Mouse (Mus musculus) liver, adult (tissue): ENCODE measurements around the gene Tcte2.

Experiments used
- GATA4 ChIP-seq: IDR thresholded peaks from 2 replicates; pipeline ENCODE4 v1.6.1; 2014; ENCODE audit warnings: mild to moderate bottlenecking, low read length; ENCODE audit not compliant: insufficient replicate concordance

The Tcte2 gene

DNA sequence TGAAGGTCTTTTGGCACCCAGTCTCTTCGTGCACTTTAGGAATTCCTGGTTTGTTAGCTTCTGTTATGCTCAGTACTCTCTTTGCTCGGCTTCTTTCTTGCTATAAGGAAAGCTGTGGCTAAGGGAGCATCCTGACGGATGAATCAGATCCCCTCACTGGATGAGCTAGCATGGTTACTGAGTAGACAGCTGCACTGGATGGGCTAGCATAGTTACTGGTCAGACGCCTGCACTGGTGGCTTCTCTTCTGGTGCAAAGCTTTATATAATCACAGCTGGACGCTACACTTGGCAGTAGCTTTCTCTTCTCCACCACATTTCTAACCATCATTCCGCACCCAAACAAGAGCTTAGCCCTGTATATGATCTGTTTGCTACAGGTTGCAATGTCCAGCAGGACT is 6.7 kb downstream of the Tcte2 start:
- TF ChIP-seq GATA4, result no peak

- no peak for TF ChIP-seq GATA4
These were observed 7.7 kb downstream of the Tcte2 start for GRCm38 (mm10) chr17:13753918-13754317.

DNA sequence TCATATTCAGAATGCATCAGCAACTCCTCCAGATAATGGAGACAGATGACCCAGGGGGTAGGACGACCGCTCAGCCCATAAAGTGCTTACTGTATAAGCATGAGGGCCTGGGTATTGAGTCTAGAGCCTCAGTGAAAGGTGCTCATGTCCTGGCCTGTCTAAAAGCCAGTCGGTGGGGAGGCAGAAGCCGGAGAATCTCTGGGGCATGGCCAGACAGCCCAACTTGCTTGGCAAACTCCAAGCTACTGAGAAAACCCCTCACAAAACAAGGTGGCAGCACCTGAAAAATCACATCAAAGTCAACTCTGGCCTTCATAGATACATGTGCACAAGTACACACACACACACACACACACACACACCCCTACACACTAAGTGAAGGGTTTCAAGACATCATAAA is 12.6 kb downstream of the Tcte2 start:
- no peak for TF ChIP-seq GATA4

GRCm38 (mm10) chr17:13747681-13748080 is 13.9 kb downstream of the Tcte2 start:
- TF ChIP-seq GATA4, result no peak

GRCm38 (mm10) chr17:13746330-13746729 is 15.3 kb downstream of the Tcte2 start:
- TF ChIP-seq GATA4, result no peak

- TF ChIP-seq GATA4, result no peak
These were observed 16.3 kb downstream of the Tcte2 start for GRCm38 (mm10) chr17:13745373-13745772.

DNA sequence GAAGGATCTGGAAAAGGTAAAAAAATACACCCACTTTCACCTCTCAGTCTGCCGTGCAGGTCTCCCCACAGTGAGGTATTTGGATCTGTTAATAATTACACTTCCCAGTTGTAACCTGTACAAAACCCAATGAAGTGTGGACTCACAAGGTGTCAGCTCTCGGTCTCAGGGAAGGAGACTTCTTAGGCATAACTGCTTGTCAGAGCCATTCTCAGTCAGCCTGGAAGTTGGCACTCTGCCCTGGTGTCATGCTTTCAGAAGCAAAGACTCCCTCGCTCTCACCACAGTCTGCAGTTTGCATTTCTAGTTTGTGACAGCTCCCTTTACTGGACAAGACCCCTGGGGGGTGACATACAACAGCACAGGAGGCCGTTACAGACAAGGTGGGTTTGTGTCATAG is 16.8 kb downstream of the Tcte2 start:
- no peak for TF ChIP-seq GATA4

- no peak for TF ChIP-seq GATA4
These were observed 17.4 kb downstream of the Tcte2 start for GRCm38 (mm10) chr17:13744219-13744618.

GRCm38 (mm10) chr17:13743709-13744079 is 17.9 kb downstream of the Tcte2 start:
- no peak for TF ChIP-seq GATA4

- no peak for TF ChIP-seq GATA4
These were observed 18.5 kb downstream of the Tcte2 start for GRCm38 (mm10) chr17:13742941-13743708.

DNA sequence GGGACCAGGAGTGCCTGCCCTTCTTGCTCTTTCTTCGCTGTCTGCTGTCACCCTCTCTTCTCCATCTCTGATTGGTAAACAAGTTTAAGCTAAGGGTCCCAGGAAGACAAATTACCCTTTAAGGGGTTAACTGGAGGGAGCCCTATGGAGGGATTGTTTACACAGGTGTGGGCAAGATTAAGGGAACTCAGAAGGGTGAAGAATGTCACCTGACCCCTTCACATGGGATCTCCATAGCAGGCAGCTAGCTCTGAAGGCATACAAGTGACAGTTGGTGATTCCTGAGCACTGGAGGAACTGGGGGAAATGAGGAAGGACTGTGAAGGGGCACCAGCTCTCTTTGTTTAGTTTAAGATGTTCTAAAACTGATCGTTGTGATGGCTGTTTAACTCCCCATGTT is 19.3 kb downstream of the Tcte2 start:
- TF ChIP-seq GATA4, result no peak

DNA sequence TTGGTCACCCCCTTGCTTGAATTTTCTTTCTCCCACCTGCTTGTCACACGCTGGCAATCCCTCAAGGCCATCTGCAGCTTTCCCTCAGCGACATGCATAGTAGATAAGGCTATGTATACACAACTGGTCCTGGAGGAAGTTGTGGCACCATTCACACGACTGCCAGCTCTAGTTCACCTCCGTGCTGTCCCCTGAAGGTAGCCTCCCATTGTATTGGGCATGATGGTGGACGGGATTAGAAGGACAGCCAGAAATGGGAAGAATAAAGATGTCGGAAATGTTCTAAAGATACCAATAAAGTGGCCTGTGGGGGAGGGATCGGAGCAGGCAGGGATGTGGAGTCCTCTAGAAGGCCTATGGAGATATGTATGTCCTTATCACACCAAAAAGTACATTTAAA is 20.0 kb downstream of the Tcte2 start:
- no peak for TF ChIP-seq GATA4

DNA sequence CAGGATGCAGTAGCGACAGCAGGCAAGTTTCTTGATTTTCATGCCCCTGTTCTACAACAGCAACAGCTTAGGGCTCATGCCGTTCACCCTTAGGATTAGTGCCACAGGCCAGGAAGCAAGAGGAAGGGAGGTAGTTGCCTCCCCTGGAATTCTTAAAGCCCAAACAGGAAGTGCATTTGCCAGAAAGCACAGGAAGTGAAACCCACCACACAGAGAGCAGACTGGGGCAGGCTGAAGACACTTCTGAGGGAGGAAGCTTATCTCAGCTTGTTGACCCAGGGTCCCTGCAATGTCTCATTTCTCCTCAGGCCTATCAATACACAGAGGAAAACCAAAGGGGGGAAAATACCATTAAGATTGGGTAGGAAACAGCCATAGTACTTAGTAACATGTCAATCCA is 20.8 kb downstream of the Tcte2 start:
- no peak for TF ChIP-seq GATA4

- TF ChIP-seq GATA4, result no peak
These were observed 21.6 kb downstream of the Tcte2 start for GRCm38 (mm10) chr17:13739981-13740380.

- TF ChIP-seq GATA4, result no peak
These were observed 22.7 kb downstream of the Tcte2 start for GRCm38 (mm10) chr17:13738916-13739315.

- TF ChIP-seq GATA4, result no peak
These were observed 23.4 kb downstream of the Tcte2 start for GRCm38 (mm10) chr17:13738121-13738776.

GRCm38 (mm10) chr17:13737336-13737735 is 24.3 kb downstream of the Tcte2 start:
- no peak for TF ChIP-seq GATA4

DNA sequence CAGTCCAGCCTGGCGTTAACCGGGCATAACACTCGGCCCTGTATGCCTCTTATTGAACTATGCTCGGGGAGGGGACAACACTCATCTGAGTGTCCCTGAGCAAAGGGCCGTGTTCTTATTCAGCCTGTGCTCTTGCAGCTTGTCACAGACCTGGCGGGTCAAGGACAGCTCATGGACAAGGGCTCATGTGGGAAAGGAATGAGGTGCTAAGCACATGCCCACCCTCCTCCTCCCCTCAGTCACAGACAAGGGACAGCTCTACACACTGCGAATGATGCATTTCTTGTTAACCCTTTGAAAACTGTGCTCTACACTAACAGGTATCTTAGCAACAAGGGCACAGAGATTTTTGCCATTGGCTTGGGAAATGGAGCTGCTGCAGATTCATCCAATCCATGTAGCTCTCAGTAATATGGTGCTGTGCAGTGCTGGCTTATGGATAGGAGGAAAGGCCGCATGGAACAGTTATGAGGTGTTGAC is 25.8 kb downstream of the Tcte2 start:
- TF ChIP-seq GATA4, result no peak
